Mouse (Mus musculus): ENCODE results near the gene Fah.

Fah gene

DNA sequence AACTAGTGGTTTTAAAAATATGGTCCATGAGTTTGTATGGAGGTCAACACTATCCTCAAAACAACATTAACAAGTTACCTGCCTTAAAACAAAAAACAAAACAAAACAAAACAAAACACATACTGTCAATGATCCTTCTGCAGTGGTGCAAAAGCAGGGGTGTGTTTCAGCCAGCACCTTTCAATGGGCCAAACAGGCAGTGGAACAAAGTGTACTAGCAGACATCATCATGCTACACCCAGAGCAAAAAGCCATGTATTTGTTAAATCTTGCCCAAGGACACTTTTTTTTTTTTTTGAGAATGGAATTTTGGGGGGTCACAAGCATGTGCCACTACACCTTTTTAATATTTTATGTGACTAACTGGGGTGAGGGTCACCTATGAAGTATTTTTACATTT, 30.4 kb upstream of the Fah start:
- TF ChIP-seq NANOG (IDR thresholded peaks at IDR 0.05; ENCODE audit: borderline replicate concordance, low read length): no peak
- no peak for TF ChIP-seq POU5F1 (IDR thresholded peaks at IDR 0.05; ENCODE audit: borderline replicate concordance, low read length)
- TF ChIP-seq CTCF (conservative IDR thresholded peaks at IDR 0.05; ENCODE audit: low read length): no peak
- H3K4me3 ChIP-seq (replicated peaks; ENCODE audit: low read length): no peak overlapping the region
- no peaks in the 10 kb centered on the region for H3K4me1 ChIP-seq (replicated peaks; ENCODE audit: low read depth, low read length)
- H3K27me3 ChIP-seq (ENCODE audit: insufficient read depth, low read length): no peaks in the 10 kb centered on the region
- peaks cover 22% of the 10 kb centered on the region for H3K36me3 ChIP-seq (ENCODE audit: insufficient read depth, low read length)
- no peaks in the 10 kb centered on the region for H3K9me3 ChIP-seq (ENCODE audit: low read length)

DNA sequence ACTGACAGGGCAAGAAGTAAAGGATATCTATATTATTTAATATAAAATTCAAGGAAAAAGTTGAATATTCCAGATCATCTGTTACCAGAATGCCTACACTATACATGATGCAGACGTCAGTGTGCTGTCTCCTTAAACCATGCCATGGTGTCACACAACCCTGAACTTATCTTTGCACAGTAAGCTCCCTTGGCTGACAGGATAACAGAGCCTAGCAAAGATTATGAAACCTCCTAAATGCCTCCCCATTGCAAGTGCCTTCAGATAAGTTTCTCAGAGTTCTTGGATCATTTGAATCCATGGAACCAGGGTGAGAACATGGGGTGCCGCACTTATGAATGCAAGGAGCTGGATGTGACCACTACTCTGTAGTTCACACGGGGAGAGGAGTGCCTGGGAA, 25.4 kb upstream of the Fah start:
- H3K27me3 ChIP-seq (ENCODE audit: insufficient read depth, low read length): no peaks in the 10 kb centered on the region
- H3K4me1 ChIP-seq (replicated peaks; ENCODE audit: low read depth, low read length): no peaks in the 10 kb centered on the region
- TF ChIP-seq POU5F1 (IDR thresholded peaks at IDR 0.05; ENCODE audit: borderline replicate concordance, low read length) (no peak), NANOG (IDR thresholded peaks at IDR 0.05; ENCODE audit: borderline replicate concordance, low read length) (no peak), CTCF (conservative IDR thresholded peaks at IDR 0.05; ENCODE audit: low read length) (no peak)
- H3K36me3 ChIP-seq (ENCODE audit: insufficient read depth, low read length): peaks cover 32% of the 10 kb centered on the region
- no peak overlapping the region for H3K4me3 ChIP-seq (replicated peaks; ENCODE audit: low read length)
- H3K9me3 ChIP-seq (ENCODE audit: low read length): no peaks in the 10 kb centered on the region

DNA sequence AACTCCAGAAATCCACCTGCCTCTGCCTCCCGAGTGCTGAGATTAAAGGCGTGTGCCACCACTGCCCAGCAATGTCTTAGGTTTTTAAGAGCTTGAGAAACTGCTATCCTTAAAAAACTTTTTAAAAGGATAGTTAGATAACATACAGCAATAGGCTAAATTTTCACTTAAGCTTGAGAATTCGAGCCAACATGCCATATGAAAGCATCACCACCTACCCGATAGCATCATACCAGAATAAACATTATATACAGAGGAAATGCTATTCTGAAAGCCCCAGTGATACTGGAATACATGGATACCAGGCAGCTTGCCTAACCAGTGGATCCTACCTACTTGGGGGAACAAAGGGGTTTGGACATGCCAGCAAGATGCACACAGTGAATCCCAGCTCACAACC, 17.2 kb upstream of the Fah start:
- Histone ChIP-seq H3K9me3 (ENCODE audit: low read length) (peaks cover 21% of the 10 kb centered on the region), H3K36me3 (ENCODE audit: insufficient read depth, low read length) (peaks cover 20% of the 10 kb centered on the region), H3K4me1 (replicated peaks; ENCODE audit: low read depth, low read length) (no peaks in the 10 kb centered on the region), H3K4me3 (replicated peaks; ENCODE audit: low read length) (no peak overlapping the region), H3K27me3 (ENCODE audit: insufficient read depth, low read length) (no peaks in the 10 kb centered on the region)
- TF ChIP-seq CTCF (conservative IDR thresholded peaks at IDR 0.05; ENCODE audit: low read length) (no peak), NANOG (IDR thresholded peaks at IDR 0.05; ENCODE audit: borderline replicate concordance, low read length) (no peak), POU5F1 (IDR thresholded peaks at IDR 0.05; ENCODE audit: borderline replicate concordance, low read length) (no peak)

DNA sequence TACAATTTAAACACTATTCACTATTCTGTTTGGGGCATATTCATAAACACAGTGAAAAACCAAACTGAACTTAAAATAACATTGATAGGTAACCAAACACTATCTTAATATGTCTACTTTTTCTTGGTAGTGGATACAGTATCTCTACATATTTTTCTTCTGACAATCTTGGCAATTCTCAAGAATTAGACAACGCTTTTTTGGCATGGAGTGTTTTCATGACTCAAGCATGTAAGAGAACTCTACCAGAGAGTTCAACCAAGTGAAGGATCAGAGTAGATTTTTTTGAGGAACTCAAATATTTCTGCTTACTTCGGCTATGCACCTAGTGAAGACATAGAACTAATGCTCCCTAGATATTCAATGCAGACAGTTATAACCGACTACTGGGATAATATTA, 14.4 kb upstream of the Fah start:
- Histone ChIP-seq H3K4me3 (replicated peaks; ENCODE audit: low read length) (no peak overlapping the region), H3K4me1 (replicated peaks; ENCODE audit: low read depth, low read length) (no peaks in the 10 kb centered on the region), H3K27me3 (ENCODE audit: insufficient read depth, low read length) (no peaks in the 10 kb centered on the region), H3K36me3 (ENCODE audit: insufficient read depth, low read length) (peaks cover 28% of the 10 kb centered on the region), H3K9me3 (ENCODE audit: low read length) (peaks cover 21% of the 10 kb centered on the region)
- TF ChIP-seq CTCF (conservative IDR thresholded peaks at IDR 0.05; ENCODE audit: low read length) (no peak), POU5F1 (IDR thresholded peaks at IDR 0.05; ENCODE audit: borderline replicate concordance, low read length) (no peak), NANOG (IDR thresholded peaks at IDR 0.05; ENCODE audit: borderline replicate concordance, low read length) (no peak)

DNA sequence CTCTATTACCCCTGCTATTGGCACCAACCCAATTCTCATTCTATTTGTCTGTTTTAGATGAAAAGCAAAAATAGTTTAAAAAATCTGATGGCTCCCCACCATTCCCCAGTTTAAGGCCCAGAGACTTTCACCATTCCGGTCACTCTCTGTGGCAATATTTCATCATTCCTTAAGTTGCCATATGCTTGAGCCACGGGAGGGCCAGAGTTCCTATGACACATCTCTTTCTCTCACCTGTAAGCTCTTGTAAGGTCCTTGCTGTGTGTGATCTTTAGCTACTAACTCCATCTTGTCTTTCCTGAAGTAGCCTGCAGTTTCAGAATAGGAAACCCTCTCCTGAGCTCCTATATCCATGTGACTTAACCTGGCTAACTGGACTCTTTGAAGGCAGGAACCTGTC, 12.4 kb upstream of the Fah start:
- Histone ChIP-seq H3K4me3 (replicated peaks; ENCODE audit: low read length) (no peak overlapping the region), H3K4me1 (replicated peaks; ENCODE audit: low read depth, low read length) (no peaks in the 10 kb centered on the region), H3K9me3 (ENCODE audit: low read length) (peaks cover 3% of the 10 kb centered on the region; the same call in 1 of the 2 replicates), H3K27me3 (ENCODE audit: insufficient read depth, low read length) (no peaks in the 10 kb centered on the region), H3K36me3 (ENCODE audit: insufficient read depth, low read length) (peaks cover 21% of the 10 kb centered on the region)
- no peak for TF ChIP-seq NANOG (IDR thresholded peaks at IDR 0.05; ENCODE audit: borderline replicate concordance, low read length)
- no peak for TF ChIP-seq CTCF (conservative IDR thresholded peaks at IDR 0.05; ENCODE audit: low read length)
- no peak for TF ChIP-seq POU5F1 (IDR thresholded peaks at IDR 0.05; ENCODE audit: borderline replicate concordance, low read length)

DNA sequence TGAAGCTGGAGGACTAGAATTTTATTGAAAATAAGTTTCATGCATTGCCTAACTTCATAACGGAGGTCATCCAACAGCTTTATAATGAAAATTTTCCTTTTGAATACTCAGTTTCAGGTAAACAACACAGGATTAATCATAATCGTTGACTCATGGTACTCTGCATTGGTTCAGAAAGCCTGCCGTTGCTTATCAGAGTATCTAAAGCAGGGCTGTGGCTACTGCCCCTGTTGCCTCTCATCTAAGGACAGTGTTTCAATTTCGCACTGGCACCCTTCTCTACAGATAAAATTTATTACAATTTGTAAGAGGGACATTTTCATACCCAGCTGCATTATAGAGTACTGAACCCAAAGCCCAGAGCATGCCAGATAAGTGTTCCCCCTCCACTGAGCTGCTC, 5.9 kb upstream of the Fah start:
- no peak overlapping the region for H3K4me3 ChIP-seq (replicated peaks; ENCODE audit: low read length)
- H3K9me3 ChIP-seq (ENCODE audit: low read length): no peaks in the 10 kb centered on the region
- H3K4me1 ChIP-seq (replicated peaks; ENCODE audit: low read depth, low read length): no peaks in the 10 kb centered on the region
- H3K27me3 ChIP-seq (ENCODE audit: insufficient read depth, low read length): no peaks in the 10 kb centered on the region
- TF ChIP-seq POU5F1 (IDR thresholded peaks at IDR 0.05; ENCODE audit: borderline replicate concordance, low read length) (no peak), NANOG (IDR thresholded peaks at IDR 0.05; ENCODE audit: borderline replicate concordance, low read length) (no peak), CTCF (conservative IDR thresholded peaks at IDR 0.05; ENCODE audit: low read length) (no peak)
- H3K36me3 ChIP-seq (ENCODE audit: insufficient read depth, low read length): peaks cover 9% of the 10 kb centered on the region; the same call in 1 of the 2 replicates

DNA sequence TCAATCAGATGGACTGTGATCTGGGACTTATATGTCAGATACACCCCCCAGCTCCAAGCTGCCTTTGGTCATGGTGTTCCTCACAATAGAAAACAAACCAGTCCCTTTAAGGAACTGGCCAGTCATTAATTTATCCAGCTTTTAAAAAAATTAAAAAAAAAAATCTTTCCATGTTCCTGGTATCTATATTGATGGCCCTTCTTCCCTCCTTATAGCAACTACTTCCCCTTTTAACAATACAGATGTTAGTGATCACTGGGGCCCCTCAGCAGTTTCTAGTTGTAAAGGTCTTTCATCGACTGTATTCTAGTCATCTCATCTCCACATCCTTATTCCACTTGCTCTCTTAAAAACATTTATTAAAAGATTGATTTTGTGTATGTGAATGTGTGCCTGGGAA, 5.1 kb upstream of the Fah start:
- Histone ChIP-seq H3K9me3 (ENCODE audit: low read length) (no peaks in the 10 kb centered on the region), H3K27me3 (ENCODE audit: insufficient read depth, low read length) (no peaks in the 10 kb centered on the region), H3K4me1 (replicated peaks; ENCODE audit: low read depth, low read length) (peaks cover 4% of the 10 kb centered on the region), H3K4me3 (replicated peaks; ENCODE audit: low read length) (no peak overlapping the region), H3K36me3 (ENCODE audit: insufficient read depth, low read length) (peaks cover 9% of the 10 kb centered on the region; the same call in 1 of the 2 replicates)
- TF ChIP-seq POU5F1 (IDR thresholded peaks at IDR 0.05; ENCODE audit: borderline replicate concordance, low read length) (no peak), NANOG (IDR thresholded peaks at IDR 0.05; ENCODE audit: borderline replicate concordance, low read length) (no peak), CTCF (conservative IDR thresholded peaks at IDR 0.05; ENCODE audit: low read length) (no peak)

DNA sequence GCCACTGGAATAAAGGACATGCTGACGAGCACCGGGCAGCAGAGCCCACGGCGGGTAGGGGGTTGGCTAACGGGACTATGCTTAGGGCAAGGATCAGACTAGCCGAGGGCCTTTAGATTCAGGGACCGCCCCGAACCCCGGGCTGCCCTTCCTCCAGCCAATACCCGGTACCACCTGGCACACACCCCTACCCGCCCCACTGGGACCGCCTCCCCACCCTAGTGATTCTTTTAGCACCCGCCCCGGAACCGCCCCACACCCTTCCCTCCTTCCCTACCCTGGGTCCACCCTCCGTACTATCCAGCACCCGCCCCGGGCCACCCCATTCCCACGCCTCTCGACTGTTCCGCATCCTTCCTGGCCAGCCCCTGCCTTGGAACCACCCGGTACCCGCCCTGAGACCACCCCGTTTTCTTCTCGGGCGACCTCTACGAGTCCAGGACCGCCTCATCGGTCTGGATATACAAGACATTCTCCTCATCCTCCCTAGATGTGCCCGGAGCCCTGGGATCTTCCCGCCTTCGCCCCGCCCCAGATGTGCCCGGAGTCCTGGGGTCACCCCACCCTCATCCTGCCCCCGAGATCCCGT, 724 bp downstream of the Fah start:
- Histone ChIP-seq H3K9me3 (ENCODE audit: low read length) (no peaks in the 10 kb centered on the region), H3K27me3 (ENCODE audit: insufficient read depth, low read length) (no peaks in the 10 kb centered on the region), H3K36me3 (ENCODE audit: insufficient read depth, low read length) (peaks cover 13% of the 10 kb centered on the region), H3K4me3 (replicated peaks; ENCODE audit: low read length) (peak overlapping the region; percentile 85), H3K4me1 (replicated peaks; ENCODE audit: low read depth, low read length) (peaks cover 24% of the 10 kb centered on the region)
- TF ChIP-seq NANOG (IDR thresholded peaks at IDR 0.05; ENCODE audit: borderline replicate concordance, low read length) (no peak), CTCF (conservative IDR thresholded peaks at IDR 0.05; ENCODE audit: low read length) (no peak), POU5F1 (IDR thresholded peaks at IDR 0.05; ENCODE audit: borderline replicate concordance, low read length) (no peak)

Data from E14TG2a.4 (cell line).